Mouse (Mus musculus) frontal cortex, postnatal 25 days (tissue): ENCODE measurements at regions not wholly inside any gene's neighbourhood (a gene's known extent, or its start where the extent isn't known, plus 50 kb on each side); places are given as distances from the start of the nearest gene placed in this dataset.
A peak's percentile ranks its signal among the peaks of the same experiment; 100 is the strongest.
"Not testable (repeated sequence)": the region's sequence is repeated elsewhere in the genome, so short reads cannot be mapped to it uniquely, and the experiment has no call there.

Source experiments
- DNase-seq, 2 experiments: peaks; one replicate each; pipeline ENCODE4 v3.0.0; 2022; ENCODE audit warnings: low spot score in 2 of 2

DNA sequence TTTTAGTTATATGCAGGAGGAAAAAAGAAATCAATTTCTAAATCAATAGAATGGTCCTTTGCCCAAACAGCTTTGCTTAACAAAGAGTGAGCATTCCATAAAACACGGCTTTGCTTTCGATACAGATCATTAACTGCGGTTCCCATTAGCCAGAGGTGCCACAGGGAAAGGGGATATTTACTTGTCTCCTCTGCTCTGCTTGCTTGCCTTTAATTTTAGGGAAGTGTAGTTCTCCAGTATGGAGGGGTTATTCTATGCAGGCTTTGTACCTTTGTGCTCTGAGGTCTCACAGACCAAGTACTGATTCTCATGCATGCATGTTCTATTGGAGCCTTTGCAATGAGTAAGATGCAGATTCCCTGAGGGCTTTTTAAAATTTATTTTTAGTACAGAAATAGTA is 520.2 kb upstream of the Stxbp6 start:
- no peak for DNase-seq

- DNase-seq: no peak
Measured at GRCm38 (mm10) chr12:45590191-45590590, 515.7 kb upstream of the Stxbp6 start.

- no peak for DNase-seq
Measured at GRCm38 (mm10) chr12:45585763-45586162, 511.3 kb upstream of the Stxbp6 start.

DNA sequence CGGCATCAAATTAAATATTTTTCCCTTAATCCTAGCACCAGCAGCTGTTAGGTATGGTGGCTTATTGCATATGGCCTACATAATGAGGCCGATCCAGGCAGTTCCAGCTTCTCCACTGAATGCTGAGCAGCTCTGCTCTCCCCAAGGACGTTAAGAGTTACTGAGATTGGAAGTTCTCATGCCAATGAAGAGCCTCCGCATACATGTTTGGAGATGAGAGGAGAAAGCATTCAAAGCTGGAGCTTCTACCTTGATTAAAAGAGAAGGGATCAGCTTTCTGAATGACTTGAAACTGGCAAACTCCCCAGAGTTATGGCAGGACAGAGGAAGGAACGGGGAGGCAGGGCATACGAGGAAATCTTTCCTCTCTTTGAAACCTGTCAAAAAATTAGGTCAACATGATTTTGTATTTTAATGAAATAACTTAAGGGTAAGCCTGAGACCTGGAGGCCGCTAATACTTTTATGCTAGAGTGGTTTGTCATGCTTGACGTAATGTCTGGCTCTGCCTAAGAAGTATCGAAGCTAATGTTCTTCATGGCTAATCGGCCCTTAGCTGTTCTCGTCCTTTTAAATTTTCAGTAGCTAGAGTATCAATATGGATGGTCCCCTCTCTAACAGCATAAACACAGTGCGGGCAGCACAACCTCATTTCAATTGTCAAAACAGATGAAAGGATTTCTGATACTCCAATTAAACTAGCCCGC is 489.0 kb upstream of the Stxbp6 start:
- no peak for DNase-seq

- DNase-seq: no peak
Measured at GRCm38 (mm10) chr12:45562637-45563220, 488.2 kb upstream of the Stxbp6 start.

DNA sequence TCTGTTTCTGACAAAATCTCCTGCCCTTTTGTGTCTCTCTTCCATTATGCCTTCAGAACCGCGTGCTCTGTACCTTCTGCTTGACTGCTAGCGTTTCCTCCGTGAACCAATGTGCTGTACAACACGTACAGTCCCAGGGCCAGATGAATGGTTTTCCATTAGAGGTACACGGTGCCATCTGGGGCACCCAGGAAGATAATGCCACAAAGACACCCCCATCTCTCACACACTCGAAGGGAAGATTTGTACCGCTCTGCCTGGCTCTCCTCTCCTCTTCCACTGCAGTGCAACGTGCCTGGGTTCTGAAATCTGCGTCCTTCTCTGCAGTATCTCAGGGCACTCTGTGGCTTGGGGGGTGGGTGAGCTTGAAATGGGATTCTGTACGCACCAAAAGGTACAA is 487.4 kb upstream of the Stxbp6 start:
- no peak for DNase-seq

DNA sequence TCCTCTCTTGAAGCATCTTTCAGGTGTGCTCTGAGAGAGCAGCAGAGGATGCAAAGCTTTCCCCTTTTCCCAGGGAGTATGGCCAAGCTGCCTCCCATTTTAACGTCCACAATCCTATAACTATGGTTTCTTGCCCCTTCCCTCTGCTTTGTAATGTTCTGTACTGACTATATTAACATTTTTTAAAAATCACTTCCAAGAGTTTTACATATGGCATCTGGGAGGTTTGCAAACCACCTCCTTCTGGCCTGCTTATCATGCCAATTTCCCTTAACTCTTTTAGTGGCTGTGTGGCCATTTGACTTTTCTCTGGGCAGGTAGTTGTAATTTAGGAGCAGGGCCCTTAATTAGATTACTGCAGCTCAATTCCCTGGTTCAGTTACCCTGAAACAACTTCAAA is 486.9 kb upstream of the Stxbp6 start:
- DNase-seq: no peak

- not testable (repeated sequence) for DNase-seq
Measured at GRCm38 (mm10) chr12:45549906-45550305, 475.4 kb upstream of the Stxbp6 start.

- DNase-seq: no peak
Measured at GRCm38 (mm10) chr12:45519554-45519953, 445.0 kb upstream of the Stxbp6 start.

DNA sequence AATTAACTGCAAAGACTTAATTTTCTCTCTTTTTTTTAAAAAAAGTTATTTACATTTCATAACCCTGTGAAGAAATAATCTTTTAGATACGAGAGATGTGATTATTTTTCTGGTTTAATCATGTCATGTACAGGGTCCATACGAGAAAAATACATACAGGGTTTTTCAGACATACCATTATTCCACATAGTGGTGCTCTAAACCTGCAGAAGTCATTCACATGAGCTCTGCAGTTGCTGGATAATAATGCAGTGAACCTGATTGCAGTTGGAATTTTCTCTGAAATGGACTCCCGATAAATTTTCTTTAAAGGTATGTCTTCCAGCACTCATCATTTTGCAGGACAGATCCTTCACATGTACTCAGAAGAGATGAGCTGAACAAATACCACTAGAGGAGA is 439.9 kb upstream of the Stxbp6 start:
- DNase-seq: no peak

DNA sequence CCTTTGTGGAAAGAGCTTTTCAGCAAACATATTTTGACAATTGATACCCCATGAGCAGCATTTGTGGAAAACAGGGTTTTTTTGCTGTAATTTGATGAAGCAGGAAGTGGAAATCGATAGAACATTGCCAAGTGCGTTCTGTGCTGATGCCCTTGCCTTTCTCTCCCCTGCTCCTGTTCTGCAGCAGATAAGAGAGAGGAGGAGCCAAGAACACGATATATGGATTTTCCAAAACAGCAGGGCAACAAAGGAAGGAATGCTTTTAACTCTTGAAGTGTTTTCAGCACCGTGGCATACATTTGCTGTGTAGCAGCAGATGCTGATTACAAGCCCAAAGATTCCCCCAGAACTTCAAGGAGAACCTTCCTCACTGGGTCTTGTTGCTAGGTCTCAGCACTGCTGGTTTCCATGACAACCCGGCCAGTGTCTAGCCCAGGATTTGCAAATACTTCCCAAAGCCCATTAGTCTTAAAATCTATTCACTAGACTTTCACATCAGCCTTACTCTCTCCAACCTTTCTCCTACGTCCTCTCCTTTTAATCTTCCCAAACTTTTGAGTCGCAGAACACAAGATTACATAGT is 433.0 kb upstream of the Stxbp6 start:
- no peak for DNase-seq

DNA sequence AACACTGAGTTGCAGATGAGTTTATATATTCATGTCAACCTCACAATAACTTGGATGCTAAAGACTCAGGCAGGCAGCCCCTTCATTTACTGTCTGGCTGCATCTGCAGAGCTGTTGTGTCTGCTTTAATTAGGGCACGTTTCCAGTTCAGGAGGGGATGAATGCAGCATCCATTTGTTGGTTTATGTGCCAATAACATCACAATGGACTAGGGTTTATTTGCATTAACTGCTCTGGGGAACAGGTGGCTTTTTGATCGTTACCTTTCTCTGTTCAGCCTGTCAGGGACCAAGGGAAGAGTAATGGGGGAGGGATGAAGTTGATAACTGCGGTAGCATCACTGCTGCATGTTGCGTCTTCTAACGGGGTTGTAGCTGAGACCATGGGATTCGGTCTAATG is 425.3 kb upstream of the Stxbp6 start:
- DNase-seq: no peak

- DNase-seq: no peak
Measured at GRCm38 (mm10) chr12:45498230-45498629, 423.7 kb upstream of the Stxbp6 start.

GRCm38 (mm10) chr12:45489029-45489428 is 414.5 kb upstream of the Stxbp6 start:
- DNase-seq: no peak

DNA sequence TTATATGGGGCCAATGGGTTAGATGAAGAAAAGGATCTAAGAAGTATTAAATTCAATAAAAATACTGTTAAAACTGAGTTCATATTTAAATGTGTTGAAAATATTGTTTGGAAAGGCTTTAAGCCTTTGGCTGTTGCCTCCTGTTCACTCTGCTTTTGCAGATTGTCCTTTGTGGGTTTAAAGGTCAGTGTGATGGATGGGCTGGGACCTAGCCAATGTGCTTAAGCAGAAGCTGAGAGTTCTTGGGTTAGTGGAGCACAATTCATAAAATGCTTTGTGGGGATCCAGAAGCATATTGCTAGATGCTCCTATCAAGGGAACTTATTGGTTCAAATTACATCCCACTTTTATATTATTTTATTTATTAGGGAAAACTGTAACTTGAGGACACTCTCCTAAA is 402.4 kb upstream of the Stxbp6 start:
- DNase-seq: no peak

GRCm38 (mm10) chr12:45468093-45468492 is 393.6 kb upstream of the Stxbp6 start:
- DNase-seq: no peak

- peak in 1 of 2 experiments; percentile 19 for DNase-seq
Measured at GRCm38 (mm10) chr12:45467058-45467457, 392.5 kb upstream of the Stxbp6 start.

- DNase-seq: peak; percentile 28 to 51
Measured at GRCm38 (mm10) chr12:45466066-45466465, 391.6 kb upstream of the Stxbp6 start.

- no peak for DNase-seq
Measured at GRCm38 (mm10) chr12:45464952-45465351, 390.4 kb upstream of the Stxbp6 start.

DNA sequence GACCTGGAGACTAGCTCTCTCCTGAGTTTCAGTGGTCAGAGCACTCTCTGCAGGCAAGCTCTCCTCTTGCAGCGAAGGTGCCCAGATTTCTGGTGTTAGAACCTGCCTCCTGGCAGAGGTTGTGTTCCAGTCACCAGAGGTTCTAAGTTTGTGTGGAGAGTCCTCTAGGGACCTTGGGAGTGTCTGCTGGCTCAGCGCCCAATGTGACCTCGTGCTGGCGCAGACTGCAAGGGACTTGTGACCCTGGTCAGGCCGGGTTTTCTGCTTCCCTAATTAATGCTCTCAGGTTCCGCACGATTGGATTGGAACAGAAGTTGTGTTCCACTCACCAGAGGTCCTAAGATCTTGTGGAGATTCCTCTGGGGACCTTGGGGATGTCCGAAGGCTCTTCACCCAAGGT is 384.2 kb upstream of the Stxbp6 start:
- DNase-seq: not testable (repeated sequence)

DNA sequence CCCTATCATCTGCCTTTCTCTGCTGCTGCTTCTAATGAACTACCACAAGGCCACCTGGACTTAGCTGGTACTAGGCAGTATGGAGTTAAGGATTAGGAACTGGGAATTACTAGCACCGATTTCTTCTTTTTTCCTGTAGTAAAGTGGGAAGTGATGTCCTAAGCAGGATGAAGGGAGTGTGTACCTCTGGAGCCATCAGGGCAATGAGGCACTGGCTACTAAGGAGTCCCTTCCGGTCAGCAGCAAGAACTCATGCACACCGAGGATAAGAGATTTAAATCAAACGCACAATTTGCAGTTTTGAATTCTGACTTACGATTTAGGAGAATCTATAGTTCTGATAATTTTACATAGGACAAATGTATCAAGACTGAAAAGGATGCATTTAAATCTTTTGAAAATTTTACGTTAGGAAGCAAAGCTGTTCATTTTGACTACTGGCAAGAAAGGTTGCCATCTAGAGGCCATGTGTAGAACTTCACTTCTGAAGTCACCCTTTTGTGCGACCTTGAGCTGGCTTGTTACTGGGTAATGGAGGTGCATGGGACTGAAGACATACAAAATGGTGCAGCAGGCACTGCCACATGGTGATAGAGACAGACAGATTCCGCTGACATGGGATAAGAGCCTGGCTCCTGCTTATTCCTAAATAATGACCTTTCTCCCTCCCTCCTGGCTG is 369.1 kb upstream of the Stxbp6 start:
- no peak for DNase-seq

GRCm38 (mm10) chr12:45442474-45442873 is 368.0 kb upstream of the Stxbp6 start:
- no peak for DNase-seq

DNA sequence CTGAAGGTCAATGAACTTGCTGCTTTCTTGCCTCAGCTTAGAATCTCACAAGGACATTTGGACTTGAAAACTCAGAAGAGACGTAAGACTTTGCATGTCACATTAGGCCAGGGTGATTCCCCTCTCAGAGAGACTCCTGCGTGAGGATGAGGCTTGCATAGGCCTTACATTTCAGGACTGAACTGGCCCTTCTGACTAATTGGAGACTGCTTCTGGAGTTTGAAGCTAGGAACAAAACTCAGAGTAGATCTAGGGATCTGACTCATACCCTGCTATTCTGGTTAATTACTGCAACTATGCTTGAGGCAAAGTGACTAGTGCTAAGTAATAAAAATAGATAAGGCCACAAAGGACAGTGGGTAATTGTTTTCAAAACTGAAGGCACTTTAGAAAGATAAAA is 365.2 kb upstream of the Stxbp6 start:
- DNase-seq: no peak
